Mouse (Mus musculus) embryonic stem cell, embryonic (primary cell): ENCODE data around the gene Lrp6.

Source experiments
- CTCF ChIA-PET, 4 experiments: fragments of 300-600 bp in 2 of 4; fragments of 350-600 bp in 2 of 4; sonication (Branson Sonifier 250); formaldehyde crosslinking; loops; one replicate each; lab custom pipeline; 2022; ENCODE audit warnings: inconsistent platforms in 2 of 4; lab: Charles Lee
- POLR2A ChIA-PET, 4 experiments: fragments of 300-600 bp in 2 of 4; fragments of 350-600 bp in 2 of 4; sonication (Branson Sonifier 250); formaldehyde crosslinking; loops; one replicate each; lab custom pipeline; 2022; ENCODE audit warnings: antibody characterized with exemption in 4 of 4, inconsistent platforms in 1 of 4; lab: Charles Lee

The Lrp6 gene

GRCm38 (mm10) chr6:134498518-134498917, 68.2 kb downstream of the Lrp6 start:
- ChIA-PET POLR2A (interaction anchor here in 1 of 4 experiments (0.5 to 2.8 kb wide), 6 partner anchors 8 to 109 kb away, joined by 3 to 7 read pairs (median 3); no protein-coding TSS in a partner anchor), CTCF (interaction anchor here in 1 of 4 experiments (0.6 kb wide), 1 partner anchor 192 kb away, joined by 4 read pairs; no protein-coding TSS in a partner anchor)

GRCm38 (mm10) chr6:134494828-134495698, 71.7 kb downstream of the Lrp6 start:
- ChIA-PET CTCF (no interaction called here), POLR2A (interaction anchor here in 2 of 4 experiments (0.6 to 1.0 kb wide), 2 partner anchors 9 to 59 kb away, joined by 3 read pairs; no protein-coding TSS in a partner anchor)

GRCm38 (mm10) chr6:134489637-134490036, 77.1 kb downstream of the Lrp6 start:
- CTCF ChIA-PET, result interaction anchor here in 3 of 4 experiments (0.6 to 1.4 kb wide), 6 partner anchors 10 to 118 kb away, joined by 3 to 6 read pairs (median 4); no protein-coding TSS in a partner anchor

GRCm38 (mm10) chr6:134489130-134489529, 77.6 kb downstream of the Lrp6 start:
- ChIA-PET POLR2A (interaction anchor here in 1 of 4 experiments (0.6 to 1.6 kb wide), 3 partner anchors 9 to 458 kb away, joined by 3 to 7 read pairs (median 3); no protein-coding TSS in a partner anchor), CTCF (interaction anchor here in 2 of 4 experiments (1.0 to 1.4 kb wide), 3 partner anchors 11 to 118 kb away, joined by 4 to 6 read pairs (median 4); no protein-coding TSS in a partner anchor)

More at GRCm38 (mm10) chr6:134489637-134490036, 77.1 kb downstream of the Lrp6 start:
- POLR2A ChIA-PET, result interaction anchor here in 1 of 4 experiments (1.6 kb wide), 1 partner anchor 9 kb away, joined by 7 read pairs; no protein-coding TSS in a partner anchor

GRCm38 (mm10) chr6:134486318-134486717, 80.4 kb downstream of the Lrp6 start:
- ChIA-PET CTCF (no interaction called here), POLR2A (no interaction called here)

GRCm38 (mm10) chr6:134479481-134479880, 87.3 kb downstream of the Lrp6 start:
- ChIA-PET CTCF (no interaction called here), POLR2A (no interaction called here)

GRCm38 (mm10) chr6:134473143-134473561, 93.6 kb downstream of the Lrp6 start:
- POLR2A ChIA-PET, result no interaction called here
- CTCF ChIA-PET, result no interaction called here

GRCm38 (mm10) chr6:134470857-134471256, 95.9 kb downstream of the Lrp6 start:
- ChIA-PET POLR2A (interaction anchor here in 1 of 4 experiments (1.0 kb wide), 1 partner anchor 97 kb away, joined by 4 read pairs; no protein-coding TSS in a partner anchor), CTCF (interaction anchor here in 2 of 4 experiments (0.6 to 1.2 kb wide), 3 partner anchors 45 to 408 kb away, joined by 3 to 5 read pairs (median 3); no protein-coding TSS in a partner anchor)

- CTCF ChIA-PET, result no interaction called here
Observed at GRCm38 (mm10) chr6:134469297-134469696, 97.5 kb downstream of the Lrp6 start.

GRCm38 (mm10) chr6:134466671-134467229, 100.0 kb downstream of the Lrp6 start:
- CTCF ChIA-PET, result no interaction called here
- POLR2A ChIA-PET, result no interaction called here

More at GRCm38 (mm10) chr6:134469297-134469696, 97.5 kb downstream of the Lrp6 start:
- POLR2A ChIA-PET, result no interaction called here

- ChIA-PET CTCF (no interaction called here), POLR2A (interaction anchor here in 1 of 4 experiments (2.6 kb wide), 1 partner anchor 9 kb away, joined by 9 read pairs; no protein-coding TSS in a partner anchor)
Observed at GRCm38 (mm10) chr6:134461175-134461574, 105.6 kb downstream of the Lrp6 start.

GRCm38 (mm10) chr6:134458376-134458775, 108.4 kb downstream of the Lrp6 start:
- ChIA-PET POLR2A (interaction anchor here in 1 of 4 experiments (0.5 kb wide), 1 partner anchor 78 kb away, joined by 3 read pairs; no protein-coding TSS in a partner anchor), CTCF (no interaction called here)

- CTCF ChIA-PET, result no interaction called here
- POLR2A ChIA-PET, result no interaction called here
Observed at GRCm38 (mm10) chr6:134454093-134454492, 112.7 kb downstream of the Lrp6 start.

GRCm38 (mm10) chr6:134450661-134451119, 116.1 kb downstream of the Lrp6 start:
- CTCF ChIA-PET, result interaction anchor here in 1 of 4 experiments (1.8 kb wide), 1 partner anchor 170 kb away, joined by 6 read pairs; no protein-coding TSS in a partner anchor
- POLR2A ChIA-PET, result interaction anchor here in 1 of 4 experiments (0.7 to 2.8 kb wide), 4 partner anchors 9 to 486 kb away, joined by 3 to 10 read pairs (median 8); no protein-coding TSS in a partner anchor

GRCm38 (mm10) chr6:134449958-134450357, 116.8 kb downstream of the Lrp6 start:
- ChIA-PET POLR2A (interaction anchor here in 2 of 4 experiments (0.5 to 0.7 kb wide), 2 partner anchors 8 to 237 kb away, joined by 3 read pairs; no protein-coding TSS in a partner anchor), CTCF (no interaction called here)

- POLR2A ChIA-PET, result interaction anchor here in 1 of 4 experiments (2.1 kb wide), 1 partner anchor 8 kb away, joined by 4 read pairs; no protein-coding TSS in a partner anchor
- CTCF ChIA-PET, result no interaction called here
Observed at GRCm38 (mm10) chr6:134448451-134448850, 118.3 kb downstream of the Lrp6 start.

- CTCF ChIA-PET, result interaction anchor here in 1 of 4 experiments (1.3 kb wide), 1 partner anchor 177 kb away, joined by 3 read pairs; no protein-coding TSS in a partner anchor
- POLR2A ChIA-PET, result interaction anchor here in 2 of 4 experiments (0.6 to 0.9 kb wide), 2 partner anchors 168 to 198 kb away, joined by 3 to 5 read pairs; no protein-coding TSS in a partner anchor
Observed at GRCm38 (mm10) chr6:134443925-134444324, 122.8 kb downstream of the Lrp6 start.
